Mouse (Mus musculus) megakaryocyte, embryonic 14.5 days (primary cell): ENCODE measurements around the gene Tmem109. TPM values are rescaled to one million over a fixed set of nuclear protein-coding genes. Genes with fewer than 3 reads are reported as not detected.

Source experiments
- H3K27me3 ChIP-seq: replicated peaks from 2 replicates; pipeline ENCODE3; 2012; ENCODE audit warnings: inconsistent platforms
- H3K36me3 ChIP-seq: replicated peaks from 2 replicates; pipeline ENCODE3; 2012; ENCODE audit warnings: low read length, inconsistent platforms, mixed read lengths
- H3K4me1 ChIP-seq: 2 replicates; pipeline ENCODE4 v1.6.1; 2012; ENCODE audit warnings: inconsistent platforms
- H3K4me3 ChIP-seq: replicated peaks from 2 replicates; pipeline ENCODE3; 2012; ENCODE audit warnings: moderate library complexity, mild to moderate bottlenecking, inconsistent platforms
- H3K9me3 ChIP-seq: 2 replicates; pipeline ENCODE4 v1.6.1; 2012; ENCODE audit warnings: inconsistent platforms
- FLI1 ChIP-seq: IDR thresholded peaks from 2 replicates; pipeline ENCODE4 v1.6.1; 2012; ENCODE audit warnings: low read length, inconsistent platforms, mixed read lengths
- GATA1 ChIP-seq: IDR thresholded peaks from 3 replicates; pipeline ENCODE4 v1.6.1; 2012; ENCODE audit warnings: mixed read lengths, low read length, inconsistent platforms, borderline replicate concordance
- polyA plus RNA-seq: library from polyadenylated mRNA; stranded (reverse); fragments of >175 nt; gene quantifications from 2 replicates; pipeline ENCODE4 v1.2.3, GENCODE M21; 2012; ENCODE audit warnings: low replicate concordance; ENCODE audit not compliant: insufficient read depth

Gene Tmem109
- polyA plus RNA-seq, 1 experiment: 17.2 TPM

DNA sequence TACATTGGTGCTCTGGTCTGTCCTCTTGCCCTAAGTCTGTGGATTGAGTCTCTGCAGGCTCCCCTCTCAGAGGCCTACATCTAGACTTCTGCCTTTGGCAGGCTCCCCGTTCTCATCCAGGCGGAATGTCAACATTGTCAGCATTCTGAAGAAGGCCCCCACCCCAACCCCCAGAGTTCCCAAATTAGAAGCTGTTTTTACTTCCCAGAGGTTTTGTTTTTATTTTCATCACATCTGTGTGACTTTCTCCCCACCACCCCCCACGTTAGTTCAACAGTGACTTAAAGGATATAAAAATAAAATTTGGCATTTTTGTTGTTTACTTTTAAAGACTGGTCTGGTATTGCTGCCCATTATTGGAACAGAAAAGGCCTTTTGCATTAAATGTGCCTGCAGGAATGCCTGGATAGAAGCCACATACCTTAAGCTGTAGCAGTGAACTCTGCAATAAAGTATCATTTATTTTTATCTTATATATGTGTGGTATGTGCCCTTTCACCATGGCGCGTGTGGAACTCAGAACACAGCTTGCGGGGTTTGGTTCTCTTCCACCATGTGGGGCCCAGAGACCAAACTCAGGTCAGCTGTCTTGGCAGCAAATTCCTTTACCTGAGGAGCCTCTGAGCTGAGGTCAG is 27.4 kb upstream of the Tmem109 start:
- peaks cover 2% of the 10 kb centered on the region for H3K27me3 ChIP-seq
- no peak overlapping the region for H3K4me3 ChIP-seq
- TF ChIP-seq FLI1 (no peak), GATA1 (no peak)
- H3K36me3 ChIP-seq: peaks cover 52% of the 10 kb centered on the region
- peaks cover under 1% of the 10 kb centered on the region for H3K4me1 ChIP-seq
- H3K9me3 ChIP-seq: no peaks in the 10 kb centered on the region

DNA sequence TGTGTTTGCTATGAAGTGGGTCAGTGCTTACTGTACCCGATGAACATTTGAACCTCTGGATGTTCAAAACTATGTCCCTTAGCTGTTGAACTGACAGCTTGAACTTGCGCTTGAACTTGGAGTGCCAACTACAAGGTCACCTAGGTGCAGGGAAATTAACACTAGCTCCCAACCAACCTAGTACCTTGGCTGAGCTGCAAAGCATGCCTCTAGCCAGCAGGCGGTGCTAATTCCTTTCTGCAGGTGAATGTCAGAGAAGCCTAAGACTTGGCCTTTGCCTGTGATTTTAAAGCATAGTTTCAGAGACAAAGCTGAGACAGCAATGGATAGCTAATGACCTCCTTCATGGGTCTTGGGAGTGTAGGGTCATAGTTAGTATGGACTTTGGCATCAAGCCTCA is 26.1 kb upstream of the Tmem109 start:
- no peak for TF ChIP-seq FLI1
- no peak for TF ChIP-seq GATA1
- Histone ChIP-seq H3K4me1 (no peaks in the 10 kb centered on the region), H3K27me3 (no peaks in the 10 kb centered on the region), H3K9me3 (no peaks in the 10 kb centered on the region), H3K36me3 (peaks cover 66% of the 10 kb centered on the region), H3K4me3 (no peak overlapping the region)

GRCm38 (mm10) chr19:10905728-10906000 is 23.9 kb upstream of the Tmem109 start:
- Histone ChIP-seq H3K27me3 (no peaks in the 10 kb centered on the region), H3K4me3 (no peak overlapping the region), H3K36me3 (peaks cover 88% of the 10 kb centered on the region), H3K4me1 (no peaks in the 10 kb centered on the region), H3K9me3 (no peaks in the 10 kb centered on the region)
- TF ChIP-seq FLI1: no peak
- TF ChIP-seq GATA1: no peak

DNA sequence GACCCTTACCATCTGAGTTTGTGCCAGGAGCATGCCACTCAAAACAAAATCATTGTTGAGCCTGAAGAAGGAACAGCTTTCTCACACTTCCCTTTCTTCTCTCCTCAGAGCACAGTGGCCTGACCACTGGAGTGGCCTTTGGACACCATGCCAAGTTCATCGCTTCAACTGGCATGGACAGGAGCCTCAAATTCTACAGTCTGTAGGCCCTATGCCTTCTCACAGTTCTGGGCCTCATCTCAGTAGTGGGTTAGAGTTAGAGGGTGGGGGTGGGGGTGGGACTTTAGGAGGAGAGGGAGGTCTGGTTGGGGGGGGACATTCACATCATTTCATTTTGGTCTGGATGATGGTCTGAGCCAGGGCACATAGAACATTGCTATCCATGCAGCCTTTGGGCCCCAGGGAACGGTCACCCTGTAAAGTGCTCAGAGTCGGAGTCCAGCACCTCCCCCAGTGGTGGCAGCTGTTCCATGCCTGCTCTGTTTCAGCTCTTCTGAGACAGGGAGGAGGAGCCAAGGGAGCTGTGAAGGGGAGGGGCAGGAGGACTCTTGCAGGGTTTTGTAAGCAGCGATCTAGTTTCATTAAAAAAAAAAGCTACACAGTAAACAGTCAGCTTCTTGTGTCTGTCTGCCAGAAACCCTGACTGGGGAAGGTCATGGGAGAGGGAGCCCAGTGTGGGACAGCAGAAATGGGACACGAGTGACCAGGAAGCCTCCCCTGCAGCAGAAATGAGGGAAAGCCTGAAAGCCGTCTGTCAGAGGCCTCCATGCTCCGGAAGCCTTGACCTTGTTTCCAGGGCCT is 23.3 kb upstream of the Tmem109 start:
- Histone ChIP-seq H3K9me3 (no peaks in the 10 kb centered on the region), H3K27me3 (no peaks in the 10 kb centered on the region), H3K36me3 (peaks cover 93% of the 10 kb centered on the region), H3K4me1 (no peaks in the 10 kb centered on the region), H3K4me3 (no peak overlapping the region)
- TF ChIP-seq GATA1: no peak
- TF ChIP-seq FLI1: no peak

DNA sequence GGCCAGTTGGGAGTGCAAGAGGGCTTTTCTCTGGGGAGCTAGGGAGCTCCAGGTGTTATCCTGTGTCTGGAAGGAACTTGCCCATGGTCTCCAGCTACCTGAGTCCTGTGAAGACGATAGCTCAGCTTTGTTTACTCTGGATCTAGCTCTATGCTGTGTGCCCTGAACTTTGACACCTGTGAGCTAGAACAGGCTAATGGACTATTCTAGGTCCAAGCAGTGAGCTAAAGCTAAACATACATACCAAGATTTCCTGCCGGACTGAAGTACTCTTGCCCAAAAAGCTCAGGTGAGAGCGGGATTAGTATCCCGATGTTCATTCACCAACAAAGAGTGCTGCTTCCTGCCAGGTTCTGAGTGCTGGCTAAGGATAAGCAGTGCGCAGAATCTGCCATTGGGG is 22.7 kb upstream of the Tmem109 start:
- Histone ChIP-seq H3K4me1 (no peaks in the 10 kb centered on the region), H3K27me3 (no peaks in the 10 kb centered on the region), H3K4me3 (no peak overlapping the region), H3K36me3 (peaks cover 98% of the 10 kb centered on the region), H3K9me3 (no peaks in the 10 kb centered on the region)
- TF ChIP-seq FLI1 (no peak), GATA1 (no peak)

DNA sequence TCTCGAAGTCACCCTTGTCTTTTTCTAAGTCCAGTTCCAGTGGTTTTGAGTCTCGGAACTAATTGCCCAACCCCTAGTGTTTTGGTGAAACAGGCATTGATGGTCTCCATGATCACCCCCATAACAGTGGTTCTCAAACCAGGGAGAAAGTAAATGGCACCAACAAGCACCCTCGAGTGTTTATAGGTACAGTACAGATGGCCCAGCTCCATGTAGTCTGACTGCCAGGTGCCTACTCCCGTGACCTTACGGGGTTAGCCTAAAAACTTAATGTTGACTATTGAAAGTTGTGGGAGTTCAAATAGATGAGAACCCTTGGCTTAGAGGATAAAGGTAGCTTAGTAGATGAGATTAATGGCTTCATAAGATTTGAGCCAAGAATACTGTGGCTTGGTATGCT is 19.2 kb upstream of the Tmem109 start:
- peaks cover 92% of the 10 kb centered on the region for H3K36me3 ChIP-seq
- no peak overlapping the region for H3K4me3 ChIP-seq
- TF ChIP-seq FLI1 (no peak), GATA1 (no peak)
- H3K9me3 ChIP-seq: no peaks in the 10 kb centered on the region
- peaks cover 29% of the 10 kb centered on the region for H3K4me1 ChIP-seq
- no peaks in the 10 kb centered on the region for H3K27me3 ChIP-seq

GRCm38 (mm10) chr19:10900315-10900714 is 18.5 kb upstream of the Tmem109 start:
- TF ChIP-seq GATA1 (no peak), FLI1 (no peak)
- Histone ChIP-seq H3K27me3 (no peaks in the 10 kb centered on the region), H3K4me1 (peaks cover 32% of the 10 kb centered on the region), H3K9me3 (no peaks in the 10 kb centered on the region), H3K36me3 (peaks cover 85% of the 10 kb centered on the region), H3K4me3 (no peak overlapping the region)

GRCm38 (mm10) chr19:10897491-10897890 is 15.7 kb upstream of the Tmem109 start:
- H3K9me3 ChIP-seq: no peaks in the 10 kb centered on the region
- H3K4me3 ChIP-seq: no peak overlapping the region
- no peaks in the 10 kb centered on the region for H3K27me3 ChIP-seq
- no peak for TF ChIP-seq FLI1
- no peak for TF ChIP-seq GATA1
- peaks cover 38% of the 10 kb centered on the region for H3K4me1 ChIP-seq
- H3K36me3 ChIP-seq: peaks cover 57% of the 10 kb centered on the region

GRCm38 (mm10) chr19:10896849-10897248 is 15.0 kb upstream of the Tmem109 start:
- peaks cover 38% of the 10 kb centered on the region for H3K4me1 ChIP-seq
- no peaks in the 10 kb centered on the region for H3K27me3 ChIP-seq
- H3K36me3 ChIP-seq: peaks cover 50% of the 10 kb centered on the region
- no peak overlapping the region for H3K4me3 ChIP-seq
- TF ChIP-seq GATA1: no peak
- no peak for TF ChIP-seq FLI1
- no peaks in the 10 kb centered on the region for H3K9me3 ChIP-seq

GRCm38 (mm10) chr19:10895708-10896107 is 13.9 kb upstream of the Tmem109 start:
- no peak for TF ChIP-seq FLI1
- TF ChIP-seq GATA1: no peak

More at GRCm38 (mm10) chr19:10895708-10896107, 13.9 kb upstream of the Tmem109 start:
- Histone ChIP-seq H3K4me1 (peaks cover 38% of the 10 kb centered on the region), H3K36me3 (peaks cover 39% of the 10 kb centered on the region), H3K9me3 (no peaks in the 10 kb centered on the region), H3K4me3 (peak overlapping the region; percentile 96), H3K27me3 (no peaks in the 10 kb centered on the region)
